8 mouse cellular contexts compared by ENCODE assay signal in the genomic region with DNA sequence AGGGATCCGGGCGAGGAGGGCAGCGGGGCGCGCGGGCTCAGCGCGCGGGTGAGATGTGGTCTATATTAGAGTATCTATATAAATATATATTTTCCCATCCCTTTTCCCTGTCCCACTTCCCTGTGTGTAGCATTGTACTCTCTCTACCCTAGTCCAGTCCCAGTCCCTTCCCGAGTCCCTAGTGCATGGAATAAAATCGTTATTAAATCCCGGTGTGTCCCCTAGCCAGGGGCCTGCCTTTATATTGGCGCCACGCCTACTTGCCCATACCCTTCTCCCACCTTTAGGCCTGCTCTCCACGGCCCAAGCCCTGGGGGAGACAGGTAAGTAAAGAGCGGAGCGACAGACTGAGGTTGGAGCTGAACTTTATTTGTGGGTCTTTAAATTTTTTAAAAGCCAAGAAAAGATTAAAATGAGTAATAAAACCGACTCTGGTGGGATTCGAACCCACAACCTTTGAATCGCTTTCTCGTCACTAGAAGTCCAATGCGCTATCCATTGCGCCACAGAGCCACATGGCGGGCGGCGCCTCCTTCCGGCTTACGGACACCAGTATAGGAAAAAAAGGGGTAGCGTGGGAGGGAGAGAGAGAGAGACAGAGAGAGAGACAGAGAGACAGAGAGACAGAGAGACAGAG. TPM values are rescaled to one million over a fixed set of nuclear protein-coding genes. Genes with fewer than 3 reads are reported as not detected.
A peak's percentile ranks its signal among the peaks of the same experiment; 100 is the strongest.
DNase-seq lines count a peak whose midpoint lies in the region; ATAC-seq lines count a peak whose summit lies in the region.

No protein-coding gene starts in this region.

- H3K36me3 ChIP-seq in limb, embryonic 10.5 days: no peaks in the 10 kb centered on the region
- H3K36me3 ChIP-seq in midbrain, embryonic 13.5 days: no peaks in the 10 kb centered on the region

- ATAC-seq in CD4-positive, CD25-positive, alpha-beta regulatory T cell, adult 4 months: no peak
- peak; percentile 19 for ATAC-seq in midbrain, embryonic 13.5 days

- H3K27ac ChIP-seq in limb, embryonic 10.5 days: peak overlapping the region; percentile 80
- H3K27ac ChIP-seq in midbrain, embryonic 13.5 days: peak overlapping the region; percentile 58

- peak overlapping the region; percentile 80 for H3K9ac ChIP-seq in midbrain, embryonic 13.5 days (replicated peaks)

- peak; percentile 88 for DNase-seq in CD4-positive, CD25-positive, alpha-beta regulatory T cell, adult 2 months (ENCODE audit: low read depth, low spot score)
- DNase-seq in embryo, embryonic 11.5 days (ENCODE audit: low read depth, low spot score): peak; percentile 87
- peak; percentile 98 for DNase-seq in heart, adult 11 months
- peak; percentile 90 for DNase-seq in kidney, adult 18-20 months
- DNase-seq in limb, embryonic 10.5 days (ENCODE audit: low spot score): peak; percentile 93
- peak; percentile 79 to 85 for DNase-seq in spleen, adult 18-20 months

- peaks cover 63% of the 10 kb centered on the region for H3K4me1 ChIP-seq in limb, embryonic 10.5 days
- H3K4me1 ChIP-seq in midbrain, embryonic 13.5 days (replicated peaks): peaks cover 56% of the 10 kb centered on the region

- peak overlapping the region; percentile 98 for H3K4me2 ChIP-seq in midbrain, embryonic 13.5 days (replicated peaks)

- peak overlapping the region; percentile 88 for H3K4me3 ChIP-seq in limb, embryonic 10.5 days
- H3K4me3 ChIP-seq in midbrain, embryonic 13.5 days (replicated peaks): peak overlapping the region; percentile 75

- WGBS in limb, embryonic 10.5 days: under 1% methylated on average over 29 of the region's 29 CpGs
- WGBS in midbrain, embryonic 13.5 days: under 1% methylated on average over 28 of the region's 29 CpGs

- peaks cover 38% of the 10 kb centered on the region for H3K27me3 ChIP-seq in limb, embryonic 10.5 days (ENCODE audit: low read depth, poor library complexity, severe bottlenecking)
- H3K27me3 ChIP-seq in midbrain, embryonic 13.5 days: peaks cover 42% of the 10 kb centered on the region

- no peaks in the 10 kb centered on the region for H3K9me3 ChIP-seq in limb, embryonic 10.5 days (replicated peaks)
- no peaks in the 10 kb centered on the region for H3K9me3 ChIP-seq in midbrain, embryonic 13.5 days

RNA-seq across cellular contexts. Expression of a gene that starts 0.8 kb away (rescaled TPM):
- polyA plus RNA-seq in CD4-positive, CD25-positive, alpha-beta regulatory T cell, adult 4 months (2017; shearing (Covaris generic)): not detected
- polyA plus RNA-seq in limb, embryonic 10.5 days (2016; fragmentation: Nextera tagmentation; extraction: Ambion mirVana): 0.15 and 0.29 TPM in 2 replicates
- polyA plus RNA-seq in midbrain, embryonic 13.5 days (2015; fragmentation: Nextera tagmentation; extraction: Ambion mirVana): 0.28 TPM in 1 of 2 replicates, not detected in the other

RNA-seq across cellular contexts. Expression of a gene that starts 2.5 kb away (rescaled TPM):
- polyA plus RNA-seq in CD4-positive, CD25-positive, alpha-beta regulatory T cell, adult 4 months (2017; shearing (Covaris generic)): under 1 TPM in 1 of 2 experiments, not detected in 1; 0.35 TPM
- 0.28 and 0.39 TPM in 2 replicates for polyA plus RNA-seq in limb, embryonic 10.5 days (2016; fragmentation: Nextera tagmentation; extraction: Ambion mirVana)
- polyA plus RNA-seq in midbrain, embryonic 13.5 days (2015; fragmentation: Nextera tagmentation; extraction: Ambion mirVana): 0.39 and 0.43 TPM in 2 replicates

RNA-seq across cellular contexts. Expression of a gene that starts 3.0 kb away (rescaled TPM):
- not detected for polyA plus RNA-seq in CD4-positive, CD25-positive, alpha-beta regulatory T cell, adult 4 months (2017; shearing (Covaris generic))
- polyA plus RNA-seq in limb, embryonic 10.5 days (2016; fragmentation: Nextera tagmentation; extraction: Ambion mirVana): 0.53 and 0.90 TPM in 2 replicates
- polyA plus RNA-seq in midbrain, embryonic 13.5 days (2015; fragmentation: Nextera tagmentation; extraction: Ambion mirVana): 0.10 and 0.26 TPM in 2 replicates

RNA-seq across cellular contexts. Expression of a gene that starts 28.2 kb away (rescaled TPM):
- polyA plus RNA-seq in CD4-positive, CD25-positive, alpha-beta regulatory T cell, adult 4 months (2017; shearing (Covaris generic)): 1 to 10 TPM; 4.5 to 6.6 TPM
- 10.3 and 10.8 TPM in 2 replicates for polyA plus RNA-seq in limb, embryonic 10.5 days (2016; fragmentation: Nextera tagmentation; extraction: Ambion mirVana)
- polyA plus RNA-seq in midbrain, embryonic 13.5 days (2015; fragmentation: Nextera tagmentation; extraction: Ambion mirVana): 8.6 and 10.5 TPM in 2 replicates

RNA-seq across cellular contexts. Expression of a gene that starts 33.6 kb away (rescaled TPM):
- not detected for polyA plus RNA-seq in CD4-positive, CD25-positive, alpha-beta regulatory T cell, adult 4 months (2017; shearing (Covaris generic))
- polyA plus RNA-seq in limb, embryonic 10.5 days (2016; fragmentation: Nextera tagmentation; extraction: Ambion mirVana): 0.05 TPM in 1 of 2 replicates, not detected in the other
- polyA plus RNA-seq in midbrain, embryonic 13.5 days (2015; fragmentation: Nextera tagmentation; extraction: Ambion mirVana): 0.13 TPM in 1 of 2 replicates, not detected in the other
